Mouse (Mus musculus) liver, adult 2 months (tissue): ENCODE results near the gene Mboat2.

Source experiments
- CTCF ChIP-seq: fragments of 200-500 bp; IDR thresholded peaks from 2 replicates; pipeline ENCODE4 v1.5.1; 2011; ENCODE audit warnings: low read depth, low read length, control low read depth
- POLR2A ChIP-seq: fragments of 200-500 bp; IDR thresholded peaks from 2 replicates; pipeline ENCODE4 v1.6.1; 2011; ENCODE audit warnings: low read length, control low read depth; ENCODE audit not compliant: insufficient read depth; ENCODE audit errors: extremely low read depth

- TF ChIP-seq CTCF, result no peak
- TF ChIP-seq POLR2A, result no peak
Observed at GRCm38 (mm10) chr12:24886800-24887199, 56.1 kb downstream of the Mboat2 start.
